In genomic region chr9:51931054-51931690, GRCm38 (mm10) we compare ENCODE assay signal across 25 mouse cellular contexts. TPM values are rescaled to one million over a fixed set of nuclear protein-coding genes. Genes with fewer than 3 reads are reported as not detected.
DNase-seq lines count a peak whose midpoint lies in the region; ATAC-seq and TF ChIP-seq lines count a peak whose summit lies in the region.
"Had no signal": no experiment of that assay in that cellular context is flagged by ENCODE, and none has a peak within 500 bp of the region (broad histone marks: within the 10 kb centered on the region; RNA-seq: fewer than 3 reads in every experiment).

No protein-coding gene starts in this region.

- no peak overlapping the region for H3K9ac ChIP-seq in lung, postnatal 0 days (replicated peaks; ENCODE audit: low read depth)
- H3K9ac ChIP-seq in CH12.LX (ENCODE audit: insufficient read depth, low read depth): no peak overlapping the region; the same call in 1 of the 2 replicates
- H3K9ac ChIP-seq: hindbrain, embryonic 15.5 days had no signal

- no peak for TF ChIP-seq CTCF in lung, postnatal 0 days (IDR thresholded peaks at IDR 0.05)
- no peak for TF ChIP-seq CTCF in CH12.LX (conservative IDR thresholded peaks at IDR 0.05 in 1 of 2, IDR thresholded peaks at IDR 0.05 in 1 of 2; ENCODE audit: low read depth in 2 of 2, low read length in 2 of 2)

- TF ChIP-seq EP300 in lung, postnatal 0 days (IDR thresholded peaks at IDR 0.05): no peak
- TF ChIP-seq EP300 in CH12.LX (IDR thresholded peaks at IDR 0.05; ENCODE audit: low read length): peak; percentile 71

- no peak for TF ChIP-seq RAD21 in CH12.LX (IDR thresholded peaks at IDR 0.05; ENCODE audit: low read depth, low read length)

- H3K9me3 ChIP-seq in lung, postnatal 0 days (ENCODE audit: low read length): no peaks in the 10 kb centered on the region
- H3K9me3 ChIP-seq in CH12.LX (replicated peaks; ENCODE audit: low read length): no peaks in the 10 kb centered on the region
- H3K9me3 ChIP-seq: hindbrain, embryonic 15.5 days; limb, embryonic 10.5 days; midbrain, embryonic 10.5 days had no signal

- no peak overlapping the region for H3K4me3 ChIP-seq in lung, postnatal 0 days (ENCODE audit: low read depth, low read length)
- no peak overlapping the region for H3K4me3 ChIP-seq in CH12.LX (replicated peaks in 1 of 3; ENCODE audit: low read depth in 2 of 3, low read length in 2 of 3, poor library complexity in 1 of 3)
- H3K4me3 ChIP-seq: heart, adult 2 months; hindbrain, embryonic 15.5 days; left cerebral cortex, adult 2 months; limb, embryonic 10.5 days; midbrain, embryonic 10.5 days had no signal

- no peak overlapping the region for H3K4me2 ChIP-seq in lung, postnatal 0 days (replicated peaks; ENCODE audit: low read depth, low read length)
- H3K4me2 ChIP-seq in CH12.LX (ENCODE audit: insufficient read depth, low read depth, poor library complexity, severe bottlenecking): no peak overlapping the region; the same call in 1 of the 2 replicates
- H3K4me2 ChIP-seq: hindbrain, embryonic 15.5 days; liver, embryonic 11.5 days had no signal

- dilution Hi-C loops in CH12.LX (cut with MboI; ENCODE audit: extremely low pct_ligation_motif_present, extremely low pct_unique_long_range_greater_than_20kb, low sequenced_read_pairs): no loop called here

- H3K27me3 ChIP-seq in lung, postnatal 0 days (replicated peaks; ENCODE audit: insufficient read depth, low read length): no peaks in the 10 kb centered on the region
- no peaks in the 10 kb centered on the region for H3K27me3 ChIP-seq in CH12.LX (replicated peaks)
- H3K27me3 ChIP-seq: hindbrain, embryonic 15.5 days had no signal

- peak overlapping the region; percentile 67 for H3K27ac ChIP-seq in lung, postnatal 0 days (ENCODE audit: low read length)
- H3K27ac ChIP-seq in CH12.LX (ENCODE audit: insufficient read depth, low read depth): peak overlapping the region; percentile 85; the same call in 1 of the 2 replicates
- H3K27ac ChIP-seq: heart, adult 2 months; hindbrain, embryonic 15.5 days; left cerebral cortex, adult 2 months; limb, embryonic 10.5 days; macrophage; midbrain, embryonic 10.5 days; stomach, postnatal 0 days had no signal

- peak; percentile 46 for ATAC-seq in lung, postnatal 0 days
- ATAC-seq: activated CD4-positive, CD25-positive, alpha-beta regulatory T cell, adult 4 months; intestine, embryonic 16.5 days had no signal

- H3K4me1 ChIP-seq in lung, postnatal 0 days (ENCODE audit: insufficient read depth, low read depth, low read length): peaks cover 4% of the 10 kb centered on the region; the same call in 1 of the 2 replicates
- peaks cover 26 to 76% of the 10 kb centered on the region in 2 experiments for H3K4me1 ChIP-seq in CH12.LX (ENCODE audit: control insufficient read depth in 1 of 2, insufficient read depth in 2 of 2)

- in situ Hi-C loops in CH12.LX (cut with MboI; ENCODE audit: low pct_ligation_motif_present, low pct_unique_long_range_greater_than_20kb, low sequenced_read_pairs): no loop called here

- 63% methylated on average over 7 of the region's 7 CpGs for WGBS in lung, postnatal 0 days

- TF ChIP-seq POLR2A in CH12.LX (IDR thresholded peaks at IDR 0.05; ENCODE audit: low read depth, low read length): no peak

- H3K36me3 ChIP-seq in lung, postnatal 0 days (ENCODE audit: insufficient read depth, low read length): no peaks in the 10 kb centered on the region
- peaks cover 0 to under 1% of the 10 kb centered on the region in 2 experiments for H3K36me3 ChIP-seq in CH12.LX (replicated peaks in 1 of 2; ENCODE audit: control insufficient read depth in 1 of 2, insufficient read depth in 1 of 2, low read length in 1 of 2)
- H3K36me3 ChIP-seq: hindbrain, embryonic 15.5 days; limb, embryonic 10.5 days; midbrain, embryonic 10.5 days had no signal

- no peaks in the 10 kb centered on the region for H3K79me2 ChIP-seq in CH12.LX (replicated peaks; ENCODE audit: control insufficient read depth, extremely low read depth, insufficient read depth, poor library complexity, severe bottlenecking)

- DNase-seq in adrenal gland, adult 2 months: peak; percentile 78
- no peak for DNase-seq in adrenal gland, postnatal 10 days
- peak; percentile 58 for DNase-seq in lung, postnatal 0 days (ENCODE audit: low spot score)
- no peak for DNase-seq in lung, postnatal 14 days
- DNase-seq in CH12.LX (ENCODE audit: extremely low read depth): peak; percentile 78
- DNase-seq in adrenal gland, postnatal 36 days: peak; percentile 48 to 67
- DNase-seq in right cerebral cortex, postnatal 25 days: no peak
- DNase-seq: cerebellum, adult 11 months; cerebellum, postnatal 14 days; gastrocnemius, postnatal 10 days; heart, adult 2 months; heart, postnatal 4 days; kidney, postnatal 4 days; layer of hippocampus, adult 9-11 months; retina, postnatal 1 day; thymus, postnatal 14 days had no signal

TF ChIP-seq in CH12.LX, 34 proteins besides CTCF, POLR2A, EP300 and RAD21:
- TF ChIP-seq TBP (conservative IDR thresholded peaks at IDR 0.05; ENCODE audit: low read depth, low read length) (0 out of 2 replicates have a peak, but pooled peaks have one; percentile 56), IRF4 (IDR thresholded peaks at IDR 0.05; ENCODE audit: low read depth, low read length) (peak; percentile 38; the same call in 1 of the 2 replicates), ZKSCAN1 (IDR thresholded peaks at IDR 0.05; ENCODE audit: borderline replicate concordance, low read depth, low read length) (no peak), TCF12 (IDR thresholded peaks at IDR 0.05; ENCODE audit: low read depth, low read length) (peak; percentile 71; the same call in 1 of the 2 replicates), BHLHE40 (IDR thresholded peaks at IDR 0.05; ENCODE audit: low read depth, low read length) (peak; percentile 78), ELF1 (IDR thresholded peaks at IDR 0.05; ENCODE audit: low read depth, low read length) (peak; percentile 1; the same call in 1 of the 2 replicates), GABPA (IDR thresholded peaks at IDR 0.05; ENCODE audit: insufficient replicate concordance, low read depth, low read length) (no peak), MAX (IDR thresholded peaks at IDR 0.05; ENCODE audit: low read length) (peak; percentile 61), E2F4 (IDR thresholded peaks at IDR 0.05; ENCODE audit: insufficient replicate concordance, low read depth, low read length) (no peak), ETS1 (conservative IDR thresholded peaks at IDR 0.05; ENCODE audit: low read depth, low read length) (peak; percentile 92), ZC3H11A (IDR thresholded peaks at IDR 0.05; ENCODE audit: low read depth, low read length) (no peak), KAT2A (IDR thresholded peaks at IDR 0.05; ENCODE audit: insufficient replicate concordance, low read length) (no peak), ZNF384 (IDR thresholded peaks at IDR 0.05; ENCODE audit: low read depth, low read length) (no peak), JUND (conservative IDR thresholded peaks at IDR 0.05; ENCODE audit: low read depth, low read length) (no peak), MEF2A (IDR thresholded peaks at IDR 0.05; ENCODE audit: borderline replicate concordance, low read depth, low read length) (peak; percentile 96), JUN (IDR thresholded peaks at IDR 0.05; ENCODE audit: insufficient read depth, low read depth, low read length) (no peak)

RNA-seq across cellular contexts. Expression of gene Fdx1, which starts 32.2 kb away (rescaled TPM):
- 1,000 to 10,000 TPM; 1,986 to 2,305 TPM for total RNA-seq in adrenal gland, adult 2 months (2021)
- 10,930 and 16,655 TPM in 2 replicates for polyA plus RNA-seq in adrenal gland, adult 2 months (2012; rRNA removed)
- total RNA-seq in adrenal gland, postnatal 10 days (2021): 1,000 to 10,000 TPM in 1 of 2 experiments, 100 to 1,000 TPM in 1; 658 to 1,673 TPM
- polyA plus RNA-seq in lung, postnatal 0 days (2015; fragmentation: Nextera tagmentation; extraction: Ambion mirVana): 217 and 260 TPM in 2 replicates
- 35.2 and 41.6 TPM in 2 replicates for total RNA-seq in CH12.LX (2012; rRNA removed)
- total RNA-seq in CH12.LX (2014; rRNA removed): 69.2 and 80.0 TPM in 2 replicates
- 44.4 and 51.1 TPM in 2 replicates for polyA plus RNA-seq in CH12.LX (2012; ENCODE audit: insufficient read length, low read depth)
- 1,000 to 10,000 TPM; 2,132 to 4,124 TPM for total RNA-seq in adrenal gland, postnatal 36 days (2021)

Comparison
In these comparisons a context has a peak if more than half of its experiments do, and no peak if none do; other contexts are left out.
1. DNase-seq: peak in adrenal gland, adult 2 months (single experiment), lung, postnatal 0 days (single experiment), CH12.LX (single experiment) and adrenal gland, postnatal 36 days (2 of 2); none in adrenal gland, postnatal 10 days (single experiment), lung, postnatal 14 days (single experiment) and right cerebral cortex, postnatal 25 days (single experiment).
2. RNA of gene Fdx1, which starts 32.2 kb away (total RNA-seq): 2,132 to 4,124 TPM in adrenal gland, postnatal 36 days, 1,986 to 2,305 TPM in adrenal gland, adult 2 months and 658 to 1,673 TPM in adrenal gland, postnatal 10 days; 35.2 to 80.0 TPM in CH12.LX; every median in the first group is over 4 times any median in the second.